In genomic region chr11:48776664-48777063, GRCm38 (mm10) we compare ENCODE assay signal across 11 mouse cellular contexts. TPM values are rescaled to one million over a fixed set of nuclear protein-coding genes. Genes with fewer than 3 reads are reported as not detected.
DNase-seq lines count a peak whose midpoint lies in the region; ATAC-seq and TF ChIP-seq lines count a peak whose summit lies in the region.
"Had no signal": no experiment of that assay in that cellular context is flagged by ENCODE, and none has a peak within 500 bp of the region (broad histone marks: within the 10 kb centered on the region; RNA-seq: fewer than 3 reads in every experiment).

No protein-coding gene starts in this region.

- TF ChIP-seq POLR2A in bone marrow, adult 2 months (IDR thresholded peaks at IDR 0.05; ENCODE audit: borderline replicate concordance, control insufficient read depth, low read depth, low read length): no peak

- no peak overlapping the region for H3K27ac ChIP-seq in hindbrain, embryonic 12.5 days
- no peak overlapping the region for H3K27ac ChIP-seq in hindbrain, embryonic 11.5 days (ENCODE audit: low read depth, low read length)
- no peak overlapping the region for H3K27ac ChIP-seq in bone marrow, adult 2 months (ENCODE audit: control insufficient read depth, insufficient read depth, low read depth, low read length, poor library complexity)
- no peak overlapping the region for H3K27ac ChIP-seq in stomach, postnatal 0 days (replicated peaks)
- H3K27ac ChIP-seq in heart, embryonic 12.5 days (ENCODE audit: poor library complexity, severe bottlenecking): no peak overlapping the region
- H3K27ac ChIP-seq: midbrain, embryonic 12.5 days had no signal

- no peak overlapping the region for H3K9ac ChIP-seq in hindbrain, embryonic 12.5 days
- H3K9ac ChIP-seq in hindbrain, embryonic 11.5 days (ENCODE audit: low read depth, low read length): no peak overlapping the region
- no peak overlapping the region for H3K9ac ChIP-seq in stomach, postnatal 0 days (ENCODE audit: low read length)
- no peak overlapping the region for H3K9ac ChIP-seq in heart, embryonic 12.5 days
- H3K9ac ChIP-seq: midbrain, embryonic 12.5 days had no signal

- no peaks in the 10 kb centered on the region for H3K4me1 ChIP-seq in hindbrain, embryonic 12.5 days
- no peaks in the 10 kb centered on the region for H3K4me1 ChIP-seq in hindbrain, embryonic 11.5 days (replicated peaks; ENCODE audit: control insufficient read depth, insufficient read depth, low read length)
- peaks cover 2% of the 10 kb centered on the region; the same call in 1 of the 2 replicates for H3K4me1 ChIP-seq in bone marrow, adult 2 months (ENCODE audit: control insufficient read depth, insufficient read depth, low read length)
- no peaks in the 10 kb centered on the region for H3K4me1 ChIP-seq in stomach, postnatal 0 days (replicated peaks; ENCODE audit: control insufficient read depth, insufficient read depth)
- no peaks in the 10 kb centered on the region; the same call in 1 of the 2 replicates for H3K4me1 ChIP-seq in heart, embryonic 12.5 days (replicated peaks)

- WGBS in hindbrain, embryonic 12.5 days: 46% methylated on average over 9 of the region's 9 CpGs
- 44% methylated on average over 9 of the region's 9 CpGs for WGBS in hindbrain, embryonic 11.5 days
- WGBS in bone marrow, adult 2 months: 32% methylated on average over 9 of the region's 9 CpGs
- WGBS in stomach, postnatal 0 days: 48% methylated on average over 9 of the region's 9 CpGs
- 45% methylated on average over 9 of the region's 9 CpGs for WGBS in heart, embryonic 12.5 days

- H3K27me3 ChIP-seq in hindbrain, embryonic 12.5 days: no peaks in the 10 kb centered on the region
- no peaks in the 10 kb centered on the region for H3K27me3 ChIP-seq in hindbrain, embryonic 11.5 days (ENCODE audit: control insufficient read depth, insufficient read depth, low read length)
- no peaks in the 10 kb centered on the region for H3K27me3 ChIP-seq in stomach, postnatal 0 days (ENCODE audit: control insufficient read depth, insufficient read depth, low read length)
- H3K27me3 ChIP-seq in heart, embryonic 12.5 days (replicated peaks): no peaks in the 10 kb centered on the region
- H3K27me3 ChIP-seq: midbrain, embryonic 12.5 days had no signal

- no peaks in the 10 kb centered on the region for H3K9me3 ChIP-seq in hindbrain, embryonic 12.5 days (replicated peaks)
- H3K9me3 ChIP-seq in hindbrain, embryonic 11.5 days (ENCODE audit: control insufficient read depth, low read length): no peaks in the 10 kb centered on the region
- H3K9me3 ChIP-seq in stomach, postnatal 0 days (ENCODE audit: control insufficient read depth, low read length): no peaks in the 10 kb centered on the region
- H3K9me3 ChIP-seq in heart, embryonic 12.5 days (replicated peaks): no peaks in the 10 kb centered on the region
- H3K9me3 ChIP-seq: midbrain, embryonic 12.5 days had no signal

- no peak for TF ChIP-seq EP300 in stomach, postnatal 0 days (optimal IDR thresholded peaks at IDR 0.05)

- H3K36me3 ChIP-seq in hindbrain, embryonic 12.5 days: no peaks in the 10 kb centered on the region
- no peaks in the 10 kb centered on the region for H3K36me3 ChIP-seq in hindbrain, embryonic 11.5 days (ENCODE audit: control insufficient read depth, insufficient read depth, low read length)
- no peaks in the 10 kb centered on the region for H3K36me3 ChIP-seq in stomach, postnatal 0 days (ENCODE audit: control insufficient read depth, insufficient read depth, low read length)
- no peaks in the 10 kb centered on the region for H3K36me3 ChIP-seq in heart, embryonic 12.5 days
- H3K36me3 ChIP-seq: midbrain, embryonic 12.5 days had no signal

- 0 out of 2 replicates have a peak, but pooled peaks have one; percentile 6 for ATAC-seq in hindbrain, embryonic 12.5 days (ENCODE audit: low FRiP score)
- ATAC-seq in hindbrain, embryonic 11.5 days (ENCODE audit: low FRiP score): no peak
- peak; percentile 26; the same call in 1 of the 2 replicates for ATAC-seq in stomach, postnatal 0 days (ENCODE audit: low FRiP score, low TSS enrichment)
- ATAC-seq in heart, embryonic 12.5 days (ENCODE audit: insufficient number of reproducible peaks, low FRiP score): no peak

- H3K4me2 ChIP-seq in hindbrain, embryonic 12.5 days (replicated peaks): no peak overlapping the region
- no peak overlapping the region for H3K4me2 ChIP-seq in hindbrain, embryonic 11.5 days (replicated peaks; ENCODE audit: low read depth, low read length)
- no peak overlapping the region for H3K4me2 ChIP-seq in stomach, postnatal 0 days (replicated peaks; ENCODE audit: low read depth)
- H3K4me2 ChIP-seq in heart, embryonic 12.5 days: no peak overlapping the region
- H3K4me2 ChIP-seq: midbrain, embryonic 12.5 days had no signal

- peak; percentile 66 for TF ChIP-seq CTCF in bone marrow, adult 2 months (IDR thresholded peaks at IDR 0.05; ENCODE audit: control insufficient read depth, insufficient read depth, low read length)
- peak; percentile 48; the same call in 1 of the 2 replicates for TF ChIP-seq CTCF in stomach, postnatal 0 days (IDR thresholded peaks at IDR 0.05; ENCODE audit: low read depth)

- H3K4me3 ChIP-seq in hindbrain, embryonic 12.5 days: no peak overlapping the region
- no peak overlapping the region for H3K4me3 ChIP-seq in hindbrain, embryonic 11.5 days (ENCODE audit: low read depth, low read length)
- no peak overlapping the region for H3K4me3 ChIP-seq in bone marrow, adult 2 months (replicated peaks; ENCODE audit: control insufficient read depth, low read depth, low read length)
- no peak overlapping the region for H3K4me3 ChIP-seq in stomach, postnatal 0 days (ENCODE audit: low read depth, low read length)
- no peak overlapping the region for H3K4me3 ChIP-seq in heart, embryonic 12.5 days
- H3K4me3 ChIP-seq: midbrain, embryonic 12.5 days had no signal

- DNase-seq in hindbrain, embryonic 11.5 days (ENCODE audit: low spot score): no peak
- DNase-seq in retina, postnatal 1 day: peak; percentile 36
- DNase-seq in retina, embryonic 14.5 days (ENCODE audit: low spot score): no peak
- no peak for DNase-seq in stomach, postnatal 0 days (ENCODE audit: low spot score)
- DNase-seq in right cerebral cortex, postnatal 10 days (ENCODE audit: low spot score in 2 of 2): no peak
- DNase-seq: cerebellum, postnatal 10 days; heart, postnatal 14 days had no signal

RNA-seq across cellular contexts. Expression of gene Rack1, which starts 23.5 kb away (rescaled TPM):
- 442 and 512 TPM in 2 replicates for polyA plus RNA-seq in hindbrain, embryonic 12.5 days (2016; fragmentation: Nextera tagmentation; extraction: Ambion mirVana)
- polyA plus RNA-seq in hindbrain, embryonic 11.5 days (2014; fragmentation: Nextera tagmentation; extraction: Ambion mirVana): 654 and 661 TPM in 2 replicates
- polyA plus RNA-seq in bone marrow, adult 2 months (2011; ENCODE audit: insufficient read depth, insufficient read length, low replicate concordance, missing spikeins): 1,856 and 2,313 TPM in 2 replicates
- 524 and 529 TPM in 2 replicates for polyA plus RNA-seq in stomach, postnatal 0 days (2015; fragmentation: Nextera tagmentation; extraction: Ambion mirVana)
- 397 and 428 TPM in 2 replicates for polyA plus RNA-seq in heart, embryonic 12.5 days (2016; fragmentation: Nextera tagmentation; extraction: Ambion mirVana)

RNA-seq across cellular contexts. Expression of gene Trim41, which starts 40.5 kb away (rescaled TPM):
- 6.4 and 7.1 TPM in 2 replicates for polyA plus RNA-seq in hindbrain, embryonic 12.5 days (2016; fragmentation: Nextera tagmentation; extraction: Ambion mirVana)
- 4.2 and 4.5 TPM in 2 replicates for polyA plus RNA-seq in hindbrain, embryonic 11.5 days (2014; fragmentation: Nextera tagmentation; extraction: Ambion mirVana)
- polyA plus RNA-seq in bone marrow, adult 2 months (2011; ENCODE audit: insufficient read depth, insufficient read length, low replicate concordance, missing spikeins): 39.7 and 51.0 TPM in 2 replicates
- polyA plus RNA-seq in stomach, postnatal 0 days (2015; fragmentation: Nextera tagmentation; extraction: Ambion mirVana): 3.6 and 4.0 TPM in 2 replicates
- polyA plus RNA-seq in heart, embryonic 12.5 days (2016; fragmentation: Nextera tagmentation; extraction: Ambion mirVana): 4.3 and 4.4 TPM in 2 replicates

RNA-seq across cellular contexts. Expression of gene Trim7, which starts 49.3 kb away (rescaled TPM):
- 0.70 and 1.6 TPM in 2 replicates for polyA plus RNA-seq in hindbrain, embryonic 12.5 days (2016; fragmentation: Nextera tagmentation; extraction: Ambion mirVana)
- 0.56 and 0.77 TPM in 2 replicates for polyA plus RNA-seq in hindbrain, embryonic 11.5 days (2014; fragmentation: Nextera tagmentation; extraction: Ambion mirVana)
- polyA plus RNA-seq in bone marrow, adult 2 months (2011; ENCODE audit: insufficient read depth, insufficient read length, low replicate concordance, missing spikeins): 8.4 and 14.4 TPM in 2 replicates
- 3.0 and 3.4 TPM in 2 replicates for polyA plus RNA-seq in stomach, postnatal 0 days (2015; fragmentation: Nextera tagmentation; extraction: Ambion mirVana)
- polyA plus RNA-seq in heart, embryonic 12.5 days (2016; fragmentation: Nextera tagmentation; extraction: Ambion mirVana): 0.39 and 0.52 TPM in 2 replicates

RNA-seq across cellular contexts. Expression of gene Gm12184, which starts 49.8 kb away (rescaled TPM):
- 7.2 and 10.0 TPM in 2 replicates for polyA plus RNA-seq in hindbrain, embryonic 12.5 days (2016; fragmentation: Nextera tagmentation; extraction: Ambion mirVana)
- polyA plus RNA-seq in hindbrain, embryonic 11.5 days (2014; fragmentation: Nextera tagmentation; extraction: Ambion mirVana): 5.8 and 7.4 TPM in 2 replicates
- polyA plus RNA-seq in bone marrow, adult 2 months (2011; ENCODE audit: insufficient read depth, insufficient read length, low replicate concordance, missing spikeins): 43.1 and 76.8 TPM in 2 replicates
- 5.0 and 7.3 TPM in 2 replicates for polyA plus RNA-seq in stomach, postnatal 0 days (2015; fragmentation: Nextera tagmentation; extraction: Ambion mirVana)
- 3.3 and 5.3 TPM in 2 replicates for polyA plus RNA-seq in heart, embryonic 12.5 days (2016; fragmentation: Nextera tagmentation; extraction: Ambion mirVana)

Comparison
In these comparisons a context has a peak if more than half of its experiments do, and no peak if none do; other contexts are left out.
1. ATAC-seq: peak in hindbrain, embryonic 12.5 days (single experiment) and stomach, postnatal 0 days (single experiment); none in hindbrain, embryonic 11.5 days (single experiment) and heart, embryonic 12.5 days (single experiment).